Mouse (Mus musculus): ENCODE results near the gene 9530003J23Rik.

- no peak for TF ChIP-seq CTCF (conservative IDR thresholded peaks at IDR 0.05; ENCODE audit: low read length)
- TF ChIP-seq POU5F1 (IDR thresholded peaks at IDR 0.05; ENCODE audit: borderline replicate concordance, low read length) = no peak
- no peak for TF ChIP-seq NANOG (IDR thresholded peaks at IDR 0.05; ENCODE audit: borderline replicate concordance, low read length)
These were observed 45.5 kb upstream of the 9530003J23Rik start for GRCm38 (mm10) chr10:117283871-117284577.

Measured in E14TG2a.4 (cell line).